Mouse (Mus musculus) forebrain, embryonic 12.5 days (tissue): ENCODE measurements at regions not wholly inside any gene's neighbourhood (a gene's known extent, or its start where the extent isn't known, plus 50 kb on each side); places are given as distances from the start of the nearest gene placed in this dataset.
A peak's percentile ranks its signal among the peaks of the same experiment; 100 is the strongest.

Experiments used
- ATAC-seq: fragments of 200-750 bp; cut with Nextera tagmentation; 2 replicates; pipeline ENCODE4 v1.8.0; 2017; ENCODE audit warnings: moderate TSS enrichment; ENCODE audit not compliant: low FRiP score
- H3K27ac ChIP-seq: fragments of 300-500 bp; sonication (generic); 2 replicates; pipeline ENCODE4 v1.5.1; 2016; ENCODE audit warnings: mild to moderate bottlenecking
- H3K27me3 ChIP-seq: fragments of 300-500 bp; sonication (generic); 2 replicates; pipeline ENCODE4 v1.6.1; 2016; ENCODE audit warnings: mild to moderate bottlenecking
- H3K36me3 ChIP-seq: fragments of 300-500 bp; sonication (generic); replicated peaks from 2 replicates; pipeline ENCODE4 v1.6.1; 2016; ENCODE audit warnings: mild to moderate bottlenecking
- H3K4me1 ChIP-seq: fragments of 300-500 bp; sonication (generic); 2 replicates; pipeline ENCODE4 v1.6.1; 2016
- H3K4me2 ChIP-seq: fragments of 300-500 bp; sonication (generic); 2 replicates; pipeline ENCODE4 v1.6.1; 2016; ENCODE audit warnings: mild to moderate bottlenecking, moderate library complexity
- H3K4me3 ChIP-seq: fragments of 300-500 bp; sonication (generic); replicated peaks from 2 replicates; pipeline ENCODE4 v1.5.1; 2016; ENCODE audit warnings: mild to moderate bottlenecking
- H3K9ac ChIP-seq: fragments of 300-500 bp; sonication (generic); 2 replicates; pipeline ENCODE4 v1.6.1; 2016; ENCODE audit warnings: mild to moderate bottlenecking
- H3K9me3 ChIP-seq: fragments of 300-500 bp; sonication (generic); 2 replicates; pipeline ENCODE4 v1.6.1; 2016
- WGBS: fragments of 180-500 bp; shearing (Covaris S2); methylation state at CpG from one replicate; pipeline ENCODE4 v1.1.7; 2016; 5-methylcytosine and 5-hydroxymethylcytosine counted together

- Histone ChIP-seq H3K27me3 (no peaks in the 10 kb centered on the region; the same call in 1 of the 2 replicates), H3K9me3 (no peaks in the 10 kb centered on the region), H3K27ac (no peak overlapping the region), H3K4me3 (no peak overlapping the region), H3K4me1 (peaks cover 19% of the 10 kb centered on the region), H3K4me2 (no peak overlapping the region), H3K36me3 (no peaks in the 10 kb centered on the region), H3K9ac (no peak overlapping the region)
- no peak for ATAC-seq
- 70% methylated on average over 9 of the region's 9 CpGs for WGBS
These were observed 75.0 kb upstream of the Mkln1 start for GRCm38 (mm10) chr6:31323228-31324190.

GRCm38 (mm10) chr6:31324717-31325116 is 73.8 kb upstream of the Mkln1 start:
- Histone ChIP-seq H3K9me3 (no peaks in the 10 kb centered on the region), H3K4me3 (no peak overlapping the region), H3K27ac (no peak overlapping the region), H3K27me3 (no peaks in the 10 kb centered on the region; the same call in 1 of the 2 replicates), H3K4me1 (peaks cover 17% of the 10 kb centered on the region), H3K4me2 (no peak overlapping the region), H3K36me3 (no peaks in the 10 kb centered on the region), H3K9ac (no peak overlapping the region)
- 36% methylated on average over 6 of the region's 6 CpGs for WGBS
- no peak for ATAC-seq

- Histone ChIP-seq H3K27me3 (no peaks in the 10 kb centered on the region; the same call in 1 of the 2 replicates), H3K4me3 (no peak overlapping the region), H3K9me3 (no peaks in the 10 kb centered on the region), H3K4me1 (peaks cover 17% of the 10 kb centered on the region), H3K4me2 (no peak overlapping the region), H3K9ac (no peak overlapping the region), H3K27ac (no peak overlapping the region), H3K36me3 (no peaks in the 10 kb centered on the region)
- WGBS: 86% methylated on average over 1 of the region's 1 CpGs
- ATAC-seq: no peak
These were observed 72.9 kb upstream of the Mkln1 start for GRCm38 (mm10) chr6:31325621-31326020.

GRCm38 (mm10) chr6:31330327-31330726 is 68.2 kb upstream of the Mkln1 start:
- Histone ChIP-seq H3K4me3 (no peak overlapping the region), H3K4me1 (peaks cover 9% of the 10 kb centered on the region), H3K27ac (no peak overlapping the region), H3K4me2 (no peak overlapping the region), H3K9ac (no peak overlapping the region), H3K9me3 (no peaks in the 10 kb centered on the region), H3K27me3 (peaks cover 3% of the 10 kb centered on the region; the same call in 1 of the 2 replicates), H3K36me3 (no peaks in the 10 kb centered on the region)
- no peak for ATAC-seq
- WGBS: 81% methylated on average over 7 of the region's 7 CpGs

GRCm38 (mm10) chr6:31330868-31331267 is 67.7 kb upstream of the Mkln1 start:
- 0 out of 2 replicates have a peak, but pooled peaks cover 3% of the 10 kb centered on the region for H3K27me3 ChIP-seq
- H3K9me3 ChIP-seq: no peaks in the 10 kb centered on the region
- no peak overlapping the region for H3K4me3 ChIP-seq
- peaks cover 8% of the 10 kb centered on the region for H3K4me1 ChIP-seq
- ATAC-seq: no peak
- no peak overlapping the region for H3K27ac ChIP-seq
- no peak overlapping the region for H3K4me2 ChIP-seq
- WGBS: 88% methylated on average over 3 of the region's 3 CpGs
- no peak overlapping the region for H3K9ac ChIP-seq
- no peaks in the 10 kb centered on the region for H3K36me3 ChIP-seq

GRCm38 (mm10) chr6:31332254-31332653 is 66.3 kb upstream of the Mkln1 start:
- WGBS: 85% methylated on average over 6 of the region's 6 CpGs
- H3K4me3 ChIP-seq: no peak overlapping the region

GRCm38 (mm10) chr6:31332714-31333113 is 65.8 kb upstream of the Mkln1 start:
- no peak overlapping the region for H3K9ac ChIP-seq
- no peak for ATAC-seq
- H3K27ac ChIP-seq: no peak overlapping the region
- H3K4me2 ChIP-seq: no peak overlapping the region
- no peaks in the 10 kb centered on the region for H3K9me3 ChIP-seq
- no peaks in the 10 kb centered on the region for H3K36me3 ChIP-seq
- 85% methylated on average over 4 of the region's 4 CpGs for WGBS
- H3K27me3 ChIP-seq: 0 out of 2 replicates have a peak, but pooled peaks cover 3% of the 10 kb centered on the region
- no peak overlapping the region for H3K4me3 ChIP-seq
- H3K4me1 ChIP-seq: peaks cover 8% of the 10 kb centered on the region

More at GRCm38 (mm10) chr6:31332254-31332653, 66.3 kb upstream of the Mkln1 start:
- Histone ChIP-seq H3K4me2 (no peak overlapping the region), H3K36me3 (no peaks in the 10 kb centered on the region), H3K4me1 (peaks cover 8% of the 10 kb centered on the region), H3K27me3 (0 out of 2 replicates have a peak, but pooled peaks cover 3% of the 10 kb centered on the region), H3K27ac (no peak overlapping the region), H3K9ac (no peak overlapping the region), H3K9me3 (no peaks in the 10 kb centered on the region)
- ATAC-seq: no peak

- 65% methylated on average over 16 of the region's 16 CpGs for WGBS
- H3K4me1 ChIP-seq: peaks cover 8% of the 10 kb centered on the region
- no peak overlapping the region for H3K9ac ChIP-seq
- no peaks in the 10 kb centered on the region for H3K36me3 ChIP-seq
- H3K27ac ChIP-seq: no peak overlapping the region
- ATAC-seq: no peak
- 0 out of 2 replicates have a peak, but pooled peaks cover 3% of the 10 kb centered on the region for H3K27me3 ChIP-seq
- no peaks in the 10 kb centered on the region for H3K9me3 ChIP-seq
- H3K4me3 ChIP-seq: no peak overlapping the region
- H3K4me2 ChIP-seq: no peak overlapping the region
These were observed 65.2 kb upstream of the Mkln1 start for GRCm38 (mm10) chr6:31333228-31333922.

GRCm38 (mm10) chr6:31334086-31334485 is 64.4 kb upstream of the Mkln1 start:
- Histone ChIP-seq H3K4me1 (peaks cover 8% of the 10 kb centered on the region), H3K27ac (no peak overlapping the region), H3K27me3 (0 out of 2 replicates have a peak, but pooled peaks cover 3% of the 10 kb centered on the region), H3K4me3 (no peak overlapping the region), H3K4me2 (no peak overlapping the region), H3K9ac (no peak overlapping the region), H3K36me3 (no peaks in the 10 kb centered on the region), H3K9me3 (no peaks in the 10 kb centered on the region)
- WGBS: 88% methylated on average over 4 of the region's 4 CpGs
- no peak for ATAC-seq

- Histone ChIP-seq H3K27me3 (no peaks in the 10 kb centered on the region), H3K36me3 (no peaks in the 10 kb centered on the region), H3K9me3 (no peaks in the 10 kb centered on the region), H3K27ac (peak overlapping the region; percentile 46; the same call in 1 of the 2 replicates), H3K4me1 (peaks cover 12% of the 10 kb centered on the region), H3K4me2 (no peak overlapping the region), H3K4me3 (no peak overlapping the region), H3K9ac (no peak overlapping the region)
- peak; percentile 57 for ATAC-seq
- WGBS: 62% methylated on average over 13 of the region's 13 CpGs
These were observed 59.2 kb upstream of the Mkln1 start for GRCm38 (mm10) chr6:31339122-31339947.

GRCm38 (mm10) chr6:31339948-31340250 is 58.6 kb upstream of the Mkln1 start:
- H3K4me1 ChIP-seq: peaks cover 11% of the 10 kb centered on the region
- ATAC-seq: no peak
- peak overlapping the region; percentile 46; the same call in 1 of the 2 replicates for H3K27ac ChIP-seq
- H3K36me3 ChIP-seq: no peaks in the 10 kb centered on the region
- no peaks in the 10 kb centered on the region for H3K9me3 ChIP-seq
- no peak overlapping the region for H3K4me2 ChIP-seq
- no peak overlapping the region for H3K4me3 ChIP-seq
- H3K27me3 ChIP-seq: no peaks in the 10 kb centered on the region
- no peak overlapping the region for H3K9ac ChIP-seq
- 57% methylated on average over 1 of the region's 1 CpGs for WGBS
